Mouse (Mus musculus): Measurements from ENCODE around the gene Rptor. TPM values are rescaled to one million over a fixed set of nuclear protein-coding genes. Genes with fewer than 3 reads are reported as not detected.
A peak's percentile ranks its signal among the peaks of the same experiment; 100 is the strongest.

Rptor gene
- polyA plus RNA-seq (2012; rRNA removed) (5.7 and 5.8 TPM in 2 replicates), polyA plus RNA-seq (2014; fragmentation: Nextera tagmentation; extraction: Ambion mirVana) (3.7 and 4.1 TPM in 2 replicates)

- peak within 1 kb of the TSS; percentile 95 for H3K9ac ChIP-seq (replicated peaks)
- peak; percentile 99 for ATAC-seq (ENCODE audit: insufficient read depth)
These were observed at the start of gene Rptor for GRCm38 (mm10) chr11:119602763-119603526. Gene Rptor, plus strand, starts transcription at chr11:119602905.

GRCm38 (mm10) chr11:119554706-119555105 lies 48.0 kb upstream of the Rptor start:
- WGBS (ENCODE audit: insufficient replicate concordance), result 62% methylated on average over 7 of the region's 7 CpGs
- no peak for DNase-seq (ENCODE audit: low read depth in 3 of 3, low spot score in 3 of 3)
- Histone ChIP-seq H3K27me3 (ENCODE audit: control insufficient read depth, insufficient read depth, low read length) (peaks cover 14% of the 10 kb centered on the region), H3K36me3 (replicated peaks; ENCODE audit: control insufficient read depth, insufficient read depth, low read depth) (no peaks in the 10 kb centered on the region), H3K4me3 (ENCODE audit: insufficient read depth in 1 of 2, low read depth in 2 of 2, low read length in 2 of 2) (no peak overlapping the region), H3K4me2 (ENCODE audit: low read depth) (no peak overlapping the region), H3K9me3 (ENCODE audit: control insufficient read depth, low read length) (no peaks in the 10 kb centered on the region), H3K27ac (no peak overlapping the region), H3K9ac (replicated peaks) (no peak overlapping the region), H3K4me1 (replicated peaks; ENCODE audit: control insufficient read depth in 2 of 2, insufficient read depth in 2 of 2, low read length in 1 of 2) (peaks cover 0 to 4% of the 10 kb centered on the region in 2 experiments; a peak in 2 of 4 replicates)
- TF ChIP-seq CTCF (IDR thresholded peaks at IDR 0.05; ENCODE audit: low read depth) (no peak), EP300 (IDR thresholded peaks at IDR 0.05; ENCODE audit: low read depth) (no peak)
- ATAC-seq (ENCODE audit: insufficient read depth), result no peak

More at GRCm38 (mm10) chr11:119602763-119603526, at the start of gene Rptor:
- peak; percentile 92 to 94 (median 93) for DNase-seq (ENCODE audit: low read depth in 3 of 3, low spot score in 3 of 3)
- Histone ChIP-seq H3K36me3 (replicated peaks; ENCODE audit: control insufficient read depth, insufficient read depth, low read depth) (peaks cover 3% of the 10 kb centered on the region; the same call in 1 of the 2 replicates), H3K4me1 (replicated peaks; ENCODE audit: control insufficient read depth in 2 of 2, insufficient read depth in 2 of 2, low read length in 1 of 2) (peaks cover 9 to 13% of the 10 kb centered on the region in 2 experiments), H3K9me3 (ENCODE audit: control insufficient read depth, low read length) (no peaks in the 10 kb centered on the region), H3K4me3 (ENCODE audit: insufficient read depth in 1 of 2, low read depth in 2 of 2, low read length in 2 of 2) (peak within 1 kb of the TSS; percentile 75 to 100), H3K27me3 (ENCODE audit: control insufficient read depth, insufficient read depth, low read length) (no peaks in the 10 kb centered on the region), H3K27ac (peak within 1 kb of the TSS; percentile 28; the same call in 1 of the 2 replicates), H3K4me2 (ENCODE audit: low read depth) (peak within 1 kb of the TSS; percentile 95)
- TF ChIP-seq CTCF (IDR thresholded peaks at IDR 0.05; ENCODE audit: low read depth) (no peak), EP300 (IDR thresholded peaks at IDR 0.05; ENCODE audit: low read depth) (peak; percentile 14; the same call in 1 of the 2 replicates)
- under 1% methylated on average over 54 of the region's 63 CpGs for WGBS (ENCODE audit: insufficient replicate concordance)

GRCm38 (mm10) chr11:119555170-119555569 lies 47.5 kb upstream of the Rptor start:
- TF ChIP-seq EP300 (IDR thresholded peaks at IDR 0.05; ENCODE audit: low read depth) (no peak), CTCF (IDR thresholded peaks at IDR 0.05; ENCODE audit: low read depth) (no peak)
- WGBS (ENCODE audit: insufficient replicate concordance), result 55% methylated on average over 7 of the region's 7 CpGs
- no peak for DNase-seq (ENCODE audit: low read depth in 3 of 3, low spot score in 3 of 3)
- peaks cover 9% of the 10 kb centered on the region for H3K27me3 ChIP-seq (ENCODE audit: control insufficient read depth, insufficient read depth, low read length)
- no peak overlapping the region for H3K27ac ChIP-seq
- H3K9me3 ChIP-seq (ENCODE audit: control insufficient read depth, low read length), result no peaks in the 10 kb centered on the region
- no peak overlapping the region for H3K4me2 ChIP-seq (ENCODE audit: low read depth)
- H3K4me1 ChIP-seq (replicated peaks; ENCODE audit: control insufficient read depth in 2 of 2, insufficient read depth in 2 of 2, low read length in 1 of 2), result peaks cover 0 to 4% of the 10 kb centered on the region in 2 experiments; a peak in 2 of 4 replicates
- H3K4me3 ChIP-seq (ENCODE audit: insufficient read depth in 1 of 2, low read depth in 2 of 2, low read length in 2 of 2), result no peak overlapping the region
- H3K9ac ChIP-seq (replicated peaks), result no peak overlapping the region
- H3K36me3 ChIP-seq (replicated peaks; ENCODE audit: control insufficient read depth, insufficient read depth, low read depth), result no peaks in the 10 kb centered on the region
- no peak for ATAC-seq (ENCODE audit: insufficient read depth)

- Histone ChIP-seq H3K27ac (no peak overlapping the region), H3K4me1 (replicated peaks; ENCODE audit: control insufficient read depth in 2 of 2, insufficient read depth in 2 of 2, low read length in 1 of 2) (no peaks in the 10 kb centered on the region; a peak in 1 of 4 replicates), H3K9me3 (ENCODE audit: control insufficient read depth, low read length) (no peaks in the 10 kb centered on the region), H3K27me3 (ENCODE audit: control insufficient read depth, insufficient read depth, low read length) (no peaks in the 10 kb centered on the region; the same call in none of the 2 replicates), H3K4me2 (ENCODE audit: low read depth) (no peak overlapping the region), H3K4me3 (ENCODE audit: insufficient read depth in 1 of 2, low read depth in 2 of 2, low read length in 2 of 2) (no peak overlapping the region), H3K36me3 (replicated peaks; ENCODE audit: control insufficient read depth, insufficient read depth, low read depth) (no peaks in the 10 kb centered on the region), H3K9ac (replicated peaks) (no peak overlapping the region)
- WGBS (ENCODE audit: insufficient replicate concordance), result 34% methylated on average over 15 of the region's 17 CpGs
- DNase-seq (ENCODE audit: low read depth in 3 of 3, low spot score in 3 of 3) (no peak), ATAC-seq (ENCODE audit: insufficient read depth) (no peak)
- TF ChIP-seq EP300 (IDR thresholded peaks at IDR 0.05; ENCODE audit: low read depth) (no peak), CTCF (IDR thresholded peaks at IDR 0.05; ENCODE audit: low read depth) (no peak)
These were observed 44.5 kb upstream of the Rptor start for GRCm38 (mm10) chr11:119557940-119558869.
